ENCODE assay signal across 9 mouse cellular contexts in genomic region chr2:93809931-93810330, GRCm38 (mm10). TPM values are rescaled to one million over a fixed set of nuclear protein-coding genes. Genes with fewer than 3 reads are reported as not detected.
DNase-seq lines count a peak whose midpoint lies in the region; ATAC-seq and TF ChIP-seq lines count a peak whose summit lies in the region.
"Had no signal": no experiment of that assay in that cellular context is flagged by ENCODE, and none has a peak within 500 bp of the region (broad histone marks: within the 10 kb centered on the region; RNA-seq: fewer than 3 reads in every experiment).

No protein-coding gene starts in this region.

- H3K27me3 ChIP-seq in lung, postnatal 0 days (replicated peaks; ENCODE audit: insufficient read depth, low read length): no peaks in the 10 kb centered on the region

- no peaks in the 10 kb centered on the region for H3K9me3 ChIP-seq in lung, postnatal 0 days (ENCODE audit: low read length)

- TF ChIP-seq POLR2A in bone marrow, adult 2 months (IDR thresholded peaks at IDR 0.05; ENCODE audit: borderline replicate concordance, control insufficient read depth, low read depth, low read length): no peak

- peak; percentile 93 for TF ChIP-seq CTCF in layer of hippocampus, adult 2 months (conservative IDR thresholded peaks at IDR 0.05)
- peak; percentile 91 for TF ChIP-seq CTCF in bone marrow, adult 2 months (IDR thresholded peaks at IDR 0.05; ENCODE audit: control insufficient read depth, insufficient read depth, low read length)
- TF ChIP-seq CTCF in lung, postnatal 0 days (IDR thresholded peaks at IDR 0.05): peak; percentile 99

- WGBS in bone marrow, adult 2 months: 12% methylated on average over 2 of the region's 2 CpGs
- WGBS in lung, postnatal 0 days: 11% methylated on average over 2 of the region's 2 CpGs

- H3K4me2 ChIP-seq in lung, postnatal 0 days (replicated peaks; ENCODE audit: low read depth, low read length): no peak overlapping the region

- H3K36me3 ChIP-seq in lung, postnatal 0 days (ENCODE audit: insufficient read depth, low read length): peaks cover 39% of the 10 kb centered on the region

- intact Hi-C loops in gastrocnemius, postnatal 14 days (cut with DNase I; ENCODE audit: low total_unique reads): loop anchor here (10.0 kb wide), 1 partner anchor 335 kb away; no protein-coding TSS in a partner anchor

- ATAC-seq in lung, postnatal 0 days: peak; percentile 62

- H3K9ac ChIP-seq in lung, postnatal 0 days (replicated peaks; ENCODE audit: low read depth): no peak overlapping the region

- H3K4me3 ChIP-seq in layer of hippocampus, adult 2 months: no peak overlapping the region
- H3K4me3 ChIP-seq in bone marrow, adult 2 months (replicated peaks; ENCODE audit: control insufficient read depth, low read depth, low read length): no peak overlapping the region
- no peak overlapping the region for H3K4me3 ChIP-seq in lung, postnatal 0 days (ENCODE audit: low read depth, low read length)

- no peak overlapping the region; the same call in none of the 2 replicates for H3K27ac ChIP-seq in layer of hippocampus, adult 2 months
- no peak overlapping the region for H3K27ac ChIP-seq in bone marrow, adult 2 months (ENCODE audit: control insufficient read depth, insufficient read depth, low read depth, low read length, poor library complexity)
- H3K27ac ChIP-seq in lung, postnatal 0 days (ENCODE audit: low read length): no peak overlapping the region

- TF ChIP-seq EP300 in lung, postnatal 0 days (IDR thresholded peaks at IDR 0.05): no peak

- no peak for DNase-seq in layer of hippocampus, adult 2 months (ENCODE audit: low spot score in 2 of 2)
- DNase-seq in layer of hippocampus, postnatal 36 days: no peak
- peak; percentile 50 for DNase-seq in ES-CJ7 (ENCODE audit: low read depth, low spot score)
- peak; percentile 42 for DNase-seq in gastrocnemius, postnatal 14 days
- peak; percentile 43 for DNase-seq in lung, postnatal 0 days (ENCODE audit: low spot score)
- no peak for DNase-seq in frontal cortex, postnatal 36 days (ENCODE audit: low spot score in 2 of 2)
- DNase-seq in spleen, postnatal 4 days (ENCODE audit: low spot score in 2 of 2): no peak

- H3K4me1 ChIP-seq in bone marrow, adult 2 months (ENCODE audit: control insufficient read depth, insufficient read depth, low read length): no peaks in the 10 kb centered on the region
- no peaks in the 10 kb centered on the region for H3K4me1 ChIP-seq in lung, postnatal 0 days (ENCODE audit: insufficient read depth, low read depth, low read length)

RNA-seq across cellular contexts. Expression of gene Ext2, which starts 12.4 kb away (rescaled TPM):
- 10 to 100 TPM; 50.9 to 52.8 TPM for total RNA-seq in layer of hippocampus, adult 2 months (2021)
- 10 to 100 TPM; 49.6 to 55.9 TPM for total RNA-seq in layer of hippocampus, postnatal 36 days (2021)
- 6.5 and 10.8 TPM in 2 replicates for polyA plus RNA-seq in bone marrow, adult 2 months (2011; ENCODE audit: insufficient read depth, insufficient read length, low replicate concordance, missing spikeins)
- total RNA-seq in gastrocnemius, postnatal 14 days (2021): 10 to 100 TPM; 33.5 to 37.8 TPM
- polyA plus RNA-seq in lung, postnatal 0 days (2015; fragmentation: Nextera tagmentation; extraction: Ambion mirVana): 69.6 and 76.6 TPM in 2 replicates

RNA-seq across cellular contexts. Expression of gene Accs, which starts 39.8 kb away (rescaled TPM):
- 1 to 10 TPM; 3.0 to 3.5 TPM for total RNA-seq in layer of hippocampus, adult 2 months (2021)
- 1 to 10 TPM; 3.5 to 4.2 TPM for total RNA-seq in layer of hippocampus, postnatal 36 days (2021)
- 5.9 and 6.3 TPM in 2 replicates for polyA plus RNA-seq in bone marrow, adult 2 months (2011; ENCODE audit: insufficient read depth, insufficient read length, low replicate concordance, missing spikeins)
- total RNA-seq in gastrocnemius, postnatal 14 days (2021): 1 to 10 TPM; 3.0 to 3.4 TPM
- polyA plus RNA-seq in lung, postnatal 0 days (2015; fragmentation: Nextera tagmentation; extraction: Ambion mirVana): 5.7 and 6.0 TPM in 2 replicates

RNA-seq across cellular contexts. Expression of gene Accsl, which starts 59.0 kb away (rescaled TPM):
- total RNA-seq in layer of hippocampus, adult 2 months (2021): under 1 TPM in 1 of 2 experiments, not detected in 1; 0.54 TPM
- 1 to 10 TPM in 1 of 2 experiments, under 1 TPM in 1; 0.42 to 1.1 TPM for total RNA-seq in layer of hippocampus, postnatal 36 days (2021)
- polyA plus RNA-seq in bone marrow, adult 2 months (2011; ENCODE audit: insufficient read depth, insufficient read length, low replicate concordance, missing spikeins): 3.2 TPM in 1 of 2 replicates, not detected in the other
- not detected for total RNA-seq in gastrocnemius, postnatal 14 days (2021)
- polyA plus RNA-seq in lung, postnatal 0 days (2015; fragmentation: Nextera tagmentation; extraction: Ambion mirVana): not detected in 2 replicates
- polyA plus RNA-seq: liver, embryonic 16.5 days had no signal

Comparison
In these comparisons a context has a peak if more than half of its experiments do, and no peak if none do; other contexts are left out.
1. DNase-seq: peak in ES-CJ7 (single experiment), gastrocnemius, postnatal 14 days (single experiment) and lung, postnatal 0 days (single experiment); none in layer of hippocampus, adult 2 months (0 of 2), layer of hippocampus, postnatal 36 days (0 of 2), frontal cortex, postnatal 36 days (0 of 2) and spleen, postnatal 4 days (0 of 2).
2. Peak in every context shown above with its lines, with median percentiles within 50 percentile points of each other: CTCF ChIP-seq.